In genomic region chr14:27174831-27175301, GRCm38 (mm10) we compare ENCODE assay signal across 12 mouse cellular contexts.
A peak's percentile ranks its signal among the peaks of the same experiment; 100 is the strongest.
DNase-seq lines count a peak whose midpoint lies in the region; ATAC-seq lines count a peak whose summit lies in the region.
"Had no signal": no experiment of that assay in that cellular context is flagged by ENCODE, and none has a peak within 500 bp of the region (broad histone marks: within the 10 kb centered on the region; RNA-seq: fewer than 3 reads in every experiment).

No protein-coding gene starts in this region.

- no peaks in the 10 kb centered on the region for H3K9me3 ChIP-seq in forebrain, embryonic 14.5 days (replicated peaks; ENCODE audit: control insufficient read depth, low read length)
- no peaks in the 10 kb centered on the region for H3K9me3 ChIP-seq in forebrain, embryonic 13.5 days (replicated peaks)
- H3K9me3 ChIP-seq: midbrain, embryonic 12.5 days had no signal

- no peak overlapping the region for H3K27ac ChIP-seq in forebrain, embryonic 14.5 days (ENCODE audit: low read depth, low read length)
- H3K27ac ChIP-seq in forebrain, embryonic 13.5 days: no peak overlapping the region
- H3K27ac ChIP-seq: midbrain, embryonic 12.5 days had no signal

- no peak overlapping the region for H3K4me3 ChIP-seq in forebrain, embryonic 14.5 days (ENCODE audit: low read depth, low read length)
- H3K4me3 ChIP-seq in forebrain, embryonic 13.5 days: no peak overlapping the region
- H3K4me3 ChIP-seq: midbrain, embryonic 12.5 days had no signal

- peak; percentile 24 for DNase-seq in forebrain, embryonic 14.5 days (ENCODE audit: low spot score)
- peak; percentile 56 for DNase-seq in urinary bladder, postnatal 14 days (ENCODE audit: low spot score)
- DNase-seq in urinary bladder, adult 18-20 months (ENCODE audit: low spot score in 2 of 2): no peak
- DNase-seq in kidney, postnatal 36 days: peak; percentile 62 to 77
- DNase-seq in retina, postnatal 1 day: no peak
- DNase-seq in neural tube, embryonic 10.5 days (ENCODE audit: extremely low spot score, low spot score): no peak
- no peak for DNase-seq in frontal cortex, postnatal 10 days (ENCODE audit: low spot score in 2 of 2)
- DNase-seq: adrenal gland, adult 2 months had no signal

- no peaks in the 10 kb centered on the region for H3K4me1 ChIP-seq in forebrain, embryonic 14.5 days (ENCODE audit: control insufficient read depth, insufficient read depth, low read length)
- 0 out of 2 replicates have a peak, but pooled peaks cover 7% of the 10 kb centered on the region for H3K4me1 ChIP-seq in forebrain, embryonic 13.5 days
- H3K4me1 ChIP-seq: midbrain, embryonic 12.5 days had no signal

- no peak overlapping the region for H3K4me2 ChIP-seq in forebrain, embryonic 14.5 days (ENCODE audit: low read length)
- H3K4me2 ChIP-seq in forebrain, embryonic 13.5 days: no peak overlapping the region
- H3K4me2 ChIP-seq: liver, embryonic 11.5 days; midbrain, embryonic 12.5 days had no signal

- H3K9ac ChIP-seq in forebrain, embryonic 14.5 days (ENCODE audit: low read length): no peak overlapping the region
- no peak overlapping the region for H3K9ac ChIP-seq in forebrain, embryonic 13.5 days
- H3K9ac ChIP-seq: midbrain, embryonic 12.5 days had no signal

- H3K36me3 ChIP-seq in forebrain, embryonic 14.5 days (ENCODE audit: control insufficient read depth, insufficient read depth, low read length): no peaks in the 10 kb centered on the region
- no peaks in the 10 kb centered on the region for H3K36me3 ChIP-seq in forebrain, embryonic 13.5 days (ENCODE audit: poor library complexity, severe bottlenecking)
- H3K36me3 ChIP-seq: midbrain, embryonic 12.5 days had no signal

- WGBS in forebrain, embryonic 14.5 days: 45% methylated on average over 12 of the region's 12 CpGs
- WGBS in forebrain, embryonic 13.5 days: 64% methylated on average over 12 of the region's 12 CpGs

- no peak for ATAC-seq in forebrain, embryonic 14.5 days
- no peak for ATAC-seq in forebrain, embryonic 13.5 days
- ATAC-seq: CD4-positive, CD25-positive, alpha-beta regulatory T cell, adult 4 months had no signal

- H3K27me3 ChIP-seq in forebrain, embryonic 14.5 days (replicated peaks; ENCODE audit: control insufficient read depth, insufficient read depth, low read length): no peaks in the 10 kb centered on the region
- no peaks in the 10 kb centered on the region for H3K27me3 ChIP-seq in forebrain, embryonic 13.5 days
- H3K27me3 ChIP-seq: midbrain, embryonic 12.5 days had no signal

Comparison
In these comparisons a context has a peak if more than half of its experiments do, and no peak if none do; other contexts are left out.
1. DNase-seq: peak in forebrain, embryonic 14.5 days (single experiment), urinary bladder, postnatal 14 days (single experiment) and kidney, postnatal 36 days (2 of 2); none in urinary bladder, adult 18-20 months (0 of 2), retina, postnatal 1 day (single experiment), neural tube, embryonic 10.5 days (single experiment) and frontal cortex, postnatal 10 days (0 of 2).